Mouse (Mus musculus) liver, embryonic 14.5 days (tissue): ENCODE measurements around the gene Fzd9. TPM values are rescaled to one million over a fixed set of nuclear protein-coding genes. Genes with fewer than 3 reads are reported as not detected.

Experiments
- ATAC-seq: fragments of 200-750 bp; cut with Nextera tagmentation; 2 replicates; pipeline ENCODE4 v1.8.0; 2017; ENCODE audit warnings: moderate number of reproducible peaks, mild to moderate bottlenecking, moderate library complexity; ENCODE audit not compliant: insufficient read depth
- DNase-seq, 3 experiments: peaks; one replicate each; pipeline ENCODE4 v3.0.0-alpha.2; 2012 to 2013; ENCODE audit warnings: low read depth in 3 of 3, low spot score in 3 of 3
- H3K27ac ChIP-seq: fragments of 300-500 bp; sonication (generic); 2 replicates; pipeline ENCODE4 v1.5.1; 2014; ENCODE audit warnings: moderate library complexity, mild to moderate bottlenecking, control low read depth, inconsistent platforms
- H3K27me3 ChIP-seq: fragments of 300-500 bp; sonication (generic); 2 replicates; pipeline ENCODE4 v1.6.1; 2014; ENCODE audit warnings: mild to moderate bottlenecking, low read length, moderate library complexity; ENCODE audit not compliant: control insufficient read depth, insufficient read depth
- H3K36me3 ChIP-seq: fragments of 300-500 bp; sonication (generic); replicated peaks from 2 replicates; pipeline ENCODE4 v1.6.1; 2014; ENCODE audit warnings: low read depth; ENCODE audit not compliant: control insufficient read depth, insufficient read depth
- H3K4me1 ChIP-seq, 2 experiments: fragments of 200-500 bp in 1 of 2; fragments of 300-500 bp in 1 of 2; sonication (generic) in 1 of 2; replicated peaks; 2 replicates each; pipeline ENCODE4 v1.6.1; 2012 to 2014; ENCODE audit warnings: antibody characterized with exemption in 1 of 2, inconsistent platforms in 1 of 2, low read length in 1 of 2; ENCODE audit not compliant: control insufficient read depth in 2 of 2, insufficient read depth in 2 of 2
- H3K4me2 ChIP-seq: fragments of 300-500 bp; sonication (generic); 2 replicates; pipeline ENCODE4 v1.6.1; 2014; ENCODE audit warnings: low read depth, mild to moderate bottlenecking, control low read depth, moderate library complexity
- H3K4me3 ChIP-seq, 2 experiments: fragments of 200-500 bp in 1 of 2; fragments of 300-500 bp in 1 of 2; sonication (generic) in 1 of 2; 2 replicates each; pipeline ENCODE4 v1.5.1; 2012 to 2014; ENCODE audit warnings: low read depth in 2 of 2, low read length in 2 of 2, mild to moderate bottlenecking in 2 of 2, control low read depth in 1 of 2, inconsistent platforms in 1 of 2, moderate library complexity in 1 of 2; ENCODE audit not compliant: insufficient read depth in 1 of 2
- H3K9ac ChIP-seq: fragments of 300-500 bp; sonication (generic); replicated peaks from 2 replicates; pipeline ENCODE4 v1.6.1; 2014; ENCODE audit warnings: mild to moderate bottlenecking, control low read depth, moderate library complexity
- H3K9me3 ChIP-seq: fragments of 300-500 bp; sonication (generic); 2 replicates; pipeline ENCODE4 v1.6.1; 2016; ENCODE audit warnings: low read length, mixed read lengths; ENCODE audit not compliant: control insufficient read depth
- CTCF ChIP-seq: IDR thresholded peaks from 2 replicates; pipeline ENCODE4 v1.5.1; 2016; ENCODE audit warnings: antibody characterized with exemption, low read depth, control low read depth
- EP300 ChIP-seq: IDR thresholded peaks from 2 replicates; pipeline ENCODE4 v1.6.1; 2016; ENCODE audit warnings: antibody characterized with exemption, low read depth
- WGBS: fragments of 180-500 bp; shearing (Covaris S2); extraction: QIAGEN DNeasy Blood & Tissue Kit; methylation state at CpG from one replicate; pipeline ENCODE4 v1.1.7; 2014; ENCODE audit not compliant: insufficient replicate concordance; 5-methylcytosine and 5-hydroxymethylcytosine counted together
- polyA plus RNA-seq, 2 experiments: library from polyadenylated mRNA; depleted of rRNA in 1 of 2; stranded (reverse) in 1 of 2; unstranded in 1 of 2; fragments of >200 nt; fragmentation: Nextera tagmentation in 1 of 2; extraction: Ambion mirVana in 1 of 2; gene quantifications; 2 replicates each; pipeline versions ENCODE4 v1.2.1 to v1.2.3; 2012 to 2014

Gene Fzd9
- polyA plus RNA-seq, 2 experiments, result 0.19 to 0.25 TPM

DNA sequence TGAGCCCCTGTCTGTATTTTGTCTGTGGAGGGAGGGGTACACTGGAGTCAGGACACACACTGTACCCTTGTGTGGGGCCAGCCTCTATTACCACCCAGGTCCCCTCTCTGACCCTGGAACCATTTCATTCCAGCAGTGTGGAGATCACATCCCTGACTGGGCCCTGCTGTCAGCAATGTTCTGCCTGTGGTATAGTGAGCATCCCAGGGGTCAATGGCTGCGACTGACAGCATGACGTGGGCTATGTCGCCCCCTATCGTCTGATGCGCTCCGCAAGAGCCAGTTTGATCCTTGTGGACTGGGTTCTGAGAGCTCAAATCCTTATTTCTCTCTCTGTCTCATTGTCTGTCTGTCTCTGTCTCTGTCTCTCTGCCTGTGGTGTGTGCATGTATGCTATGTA is 35.2 kb upstream of the Fzd9 start:
- DNase-seq, result peak; percentile 4 to 16 (median 10)
- H3K4me2 ChIP-seq, result no peak overlapping the region
- no peak overlapping the region for H3K27ac ChIP-seq
- TF ChIP-seq EP300, result no peak
- TF ChIP-seq CTCF, result peak; percentile 90
- no peak overlapping the region for H3K4me3 ChIP-seq
- no peaks in the 10 kb centered on the region for H3K9me3 ChIP-seq
- no peak for ATAC-seq
- H3K9ac ChIP-seq, result no peak overlapping the region
- no peaks in the 10 kb centered on the region for H3K4me1 ChIP-seq
- WGBS, result 0% methylated on average over 6 of the region's 6 CpGs
- no peaks in the 10 kb centered on the region for H3K36me3 ChIP-seq
- no peaks in the 10 kb centered on the region; the same call in 1 of the 2 replicates for H3K27me3 ChIP-seq

DNA sequence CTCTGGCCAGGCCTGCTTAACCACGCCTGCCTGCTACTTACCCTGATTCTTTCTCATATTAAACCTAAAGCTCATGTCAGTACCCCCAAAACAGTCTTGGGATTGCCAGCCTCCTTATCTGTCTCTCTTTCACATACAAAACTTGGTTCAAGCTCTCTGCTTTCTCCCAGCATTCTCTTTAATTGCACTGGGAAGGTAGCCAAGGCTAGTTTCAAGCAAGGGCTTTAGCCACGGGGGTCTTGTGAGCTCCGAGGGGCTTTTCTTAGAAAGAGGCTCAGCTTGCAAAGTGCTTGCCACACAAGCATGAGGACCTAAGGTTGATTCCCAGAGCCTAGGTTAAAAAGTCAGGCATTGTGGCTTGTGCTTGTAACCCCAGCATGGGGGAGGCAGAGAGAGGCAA is 34.2 kb upstream of the Fzd9 start:
- WGBS, result 56% methylated on average over 3 of the region's 3 CpGs

DNA sequence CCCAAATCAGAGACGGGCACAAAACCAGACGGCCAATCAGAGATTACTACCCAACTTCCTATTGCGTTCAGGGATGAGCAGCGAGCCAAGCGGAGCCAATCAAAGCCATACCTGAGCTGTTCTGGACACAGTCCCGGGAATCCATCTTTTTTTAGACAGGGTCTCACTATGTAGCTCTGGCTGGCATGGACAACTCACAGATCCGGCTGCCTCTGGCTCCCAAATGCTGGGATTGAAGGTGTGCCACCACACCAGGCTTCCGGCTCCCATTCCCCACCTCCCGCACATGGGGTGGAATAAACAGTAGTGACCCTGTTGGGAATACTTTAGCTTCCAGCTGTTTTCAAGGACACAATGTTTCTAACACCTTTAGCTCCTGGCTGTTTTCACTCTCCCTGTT is 29.2 kb upstream of the Fzd9 start:
- Histone ChIP-seq H3K9me3 (no peaks in the 10 kb centered on the region), H3K27ac (no peak overlapping the region), H3K27me3 (peaks cover 5% of the 10 kb centered on the region), H3K4me3 (no peak overlapping the region), H3K9ac (no peak overlapping the region), H3K4me1 (no peaks in the 10 kb centered on the region), H3K4me2 (no peak overlapping the region), H3K36me3 (no peaks in the 10 kb centered on the region)
- TF ChIP-seq EP300 (no peak), CTCF (no peak)
- DNase-seq (no peak), ATAC-seq (no peak)
- WGBS, result 55% methylated on average over 9 of the region's 9 CpGs

More for the DNA sequence above, 34.2 kb upstream of the Fzd9 start:
- Histone ChIP-seq H3K36me3 (no peaks in the 10 kb centered on the region), H3K9ac (no peak overlapping the region), H3K4me3 (no peak overlapping the region), H3K4me1 (no peaks in the 10 kb centered on the region), H3K27ac (no peak overlapping the region), H3K9me3 (no peaks in the 10 kb centered on the region), H3K27me3 (no peaks in the 10 kb centered on the region; the same call in 1 of the 2 replicates), H3K4me2 (no peak overlapping the region)
- DNase-seq, result no peak
- TF ChIP-seq EP300 (no peak), CTCF (no peak)
- ATAC-seq, result no peak

DNA sequence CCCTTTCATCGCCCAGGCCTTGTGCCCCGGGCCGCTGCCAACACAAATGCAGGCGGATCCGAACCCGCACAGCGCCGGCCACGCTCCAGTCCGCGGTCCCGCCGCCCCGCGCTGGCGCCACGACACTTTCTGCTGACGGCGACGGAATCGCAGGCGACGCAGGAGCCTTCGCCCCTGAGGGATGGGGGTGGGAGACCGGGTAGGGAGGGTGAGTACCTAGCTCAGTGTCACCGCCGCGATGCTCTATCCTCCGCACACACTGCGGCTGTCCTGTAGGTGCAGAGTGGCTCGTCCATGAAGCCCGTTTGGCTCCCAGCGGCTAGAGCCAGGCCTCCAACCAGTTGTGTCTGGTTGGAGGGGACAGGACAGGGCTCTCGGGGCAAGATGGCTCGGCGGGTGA is 25.6 kb upstream of the Fzd9 start:
- 9% methylated on average over 36 of the region's 36 CpGs for WGBS
- H3K4me2 ChIP-seq, result peak overlapping the region; percentile 27
- no peak overlapping the region for H3K27ac ChIP-seq
- peaks cover 5% of the 10 kb centered on the region for H3K27me3 ChIP-seq
- H3K9ac ChIP-seq, result no peak overlapping the region
- no peaks in the 10 kb centered on the region for H3K9me3 ChIP-seq
- TF ChIP-seq EP300, result no peak
- TF ChIP-seq CTCF, result no peak
- DNase-seq, result no peak
- H3K36me3 ChIP-seq, result no peaks in the 10 kb centered on the region
- ATAC-seq, result no peak
- no peaks in the 10 kb centered on the region for H3K4me1 ChIP-seq
- H3K4me3 ChIP-seq, result no peak overlapping the region

DNA sequence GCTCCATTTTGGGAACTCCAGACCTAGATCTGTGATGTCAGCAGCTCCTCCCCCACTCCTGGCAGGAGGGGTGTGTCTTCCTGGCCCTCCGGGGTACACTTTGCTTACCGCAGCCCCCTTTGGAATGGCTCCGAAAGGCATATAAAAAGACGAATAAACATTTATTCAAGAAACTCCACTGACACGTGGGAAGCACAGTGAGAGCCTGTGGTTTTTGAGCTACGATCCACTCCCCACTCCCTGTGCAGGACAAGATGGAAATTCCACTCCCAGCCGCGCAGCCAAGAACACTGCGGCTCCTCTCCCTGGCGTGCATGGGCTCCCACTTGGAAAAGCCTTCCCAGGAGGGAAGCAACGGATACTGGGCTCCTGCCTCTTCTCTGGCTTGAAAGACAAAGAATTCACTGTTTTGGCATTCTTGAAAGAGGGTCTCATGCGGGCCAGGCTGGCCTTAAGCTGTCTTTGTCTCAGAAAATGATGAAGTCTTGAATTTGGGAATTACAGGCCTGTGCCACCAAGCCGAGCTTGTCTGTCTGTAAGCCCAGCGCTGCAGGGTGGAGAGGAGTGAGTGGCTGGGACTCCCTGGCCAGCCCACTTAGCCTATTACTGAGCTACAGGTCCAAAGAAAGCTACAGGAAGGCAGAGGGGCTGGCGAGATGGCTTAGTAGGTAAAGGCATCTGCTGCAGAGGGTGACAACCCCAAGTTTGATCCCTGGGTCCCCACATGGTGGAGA is 23.8 kb upstream of the Fzd9 start:
- Histone ChIP-seq H3K9ac (no peak overlapping the region), H3K27ac (no peak overlapping the region), H3K4me2 (no peak overlapping the region), H3K4me3 (no peak overlapping the region), H3K9me3 (no peaks in the 10 kb centered on the region), H3K4me1 (no peaks in the 10 kb centered on the region), H3K27me3 (peaks cover 5% of the 10 kb centered on the region), H3K36me3 (no peaks in the 10 kb centered on the region)
- DNase-seq, result no peak
- ATAC-seq, result no peak
- 32% methylated on average over 15 of the region's 15 CpGs for WGBS
- TF ChIP-seq EP300 (no peak), CTCF (no peak)
